Mouse (Mus musculus): ENCODE results near the gene Lpar3. TPM values are rescaled to one million over a fixed set of nuclear protein-coding genes. Genes with fewer than 3 reads are reported as not detected.
A peak's percentile ranks its signal among the peaks of the same experiment; 100 is the strongest.
"Not testable (repeated sequence)": the region's sequence is repeated elsewhere in the genome, so short reads cannot be mapped to it uniquely, and the experiment has no call there.

Gene Lpar3
- polyA plus RNA-seq, 1 experiment from 2014 or later, result 0.78 TPM

DNA sequence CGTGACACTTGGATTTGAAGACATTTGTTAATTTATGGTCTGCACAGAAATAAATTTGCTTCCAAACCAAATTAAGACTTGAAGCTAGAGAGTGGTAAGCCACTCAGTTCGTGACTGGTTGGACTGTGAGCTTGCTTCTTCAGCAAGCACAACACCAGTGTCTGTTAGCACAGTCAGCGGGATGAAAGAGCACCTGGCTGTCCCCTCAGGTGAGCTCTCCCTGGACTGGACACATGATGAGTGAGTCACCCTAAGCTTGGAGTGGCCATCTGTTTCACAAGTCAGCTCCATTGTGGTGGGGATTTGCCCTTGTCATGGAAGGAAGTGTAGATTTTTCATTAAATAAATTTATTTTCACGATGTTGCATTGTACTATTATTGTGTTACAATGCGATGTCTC is 25.6 kb upstream of the Lpar3 start:
- H3K27ac ChIP-seq (replicated peaks), result no peak overlapping the region
- no peak for ATAC-seq (ENCODE audit: low FRiP score)

DNA sequence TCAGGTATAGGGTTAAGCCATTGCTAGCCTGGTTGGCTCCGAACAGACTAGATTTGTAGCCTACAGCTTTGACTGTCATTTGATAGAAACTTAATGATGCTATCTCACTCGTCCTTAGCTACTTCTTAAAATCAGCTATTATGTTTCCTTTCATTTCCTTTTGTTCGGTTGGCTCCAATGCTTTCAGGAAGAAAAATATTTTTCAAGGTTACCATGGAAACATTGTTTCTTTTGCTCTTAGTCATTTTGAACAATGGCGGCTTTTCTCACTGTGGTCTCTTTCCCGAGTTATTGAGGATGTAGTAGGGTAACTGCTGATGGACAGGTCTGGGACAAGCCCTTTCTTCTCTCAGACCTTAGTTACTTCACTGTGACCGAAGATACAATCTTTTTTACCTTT is 24.5 kb upstream of the Lpar3 start:
- Histone ChIP-seq H3K36me3 (no peaks in the 10 kb centered on the region), H3K27ac (replicated peaks) (no peak overlapping the region)
- no peak for ATAC-seq (ENCODE audit: low FRiP score)

More for the DNA sequence above, 25.6 kb upstream of the Lpar3 start:
- no peak overlapping the region for H3K9ac ChIP-seq (replicated peaks)
- 89% methylated on average over 5 of the region's 5 CpGs for WGBS
- H3K9me3 ChIP-seq (replicated peaks), result no peaks in the 10 kb centered on the region
- peaks cover 6% of the 10 kb centered on the region for H3K27me3 ChIP-seq (replicated peaks)
- H3K36me3 ChIP-seq, result no peaks in the 10 kb centered on the region
- no peak overlapping the region for H3K4me2 ChIP-seq
- H3K4me1 ChIP-seq, result peaks cover 13% of the 10 kb centered on the region
- H3K4me3 ChIP-seq (replicated peaks), result no peak overlapping the region

DNA sequence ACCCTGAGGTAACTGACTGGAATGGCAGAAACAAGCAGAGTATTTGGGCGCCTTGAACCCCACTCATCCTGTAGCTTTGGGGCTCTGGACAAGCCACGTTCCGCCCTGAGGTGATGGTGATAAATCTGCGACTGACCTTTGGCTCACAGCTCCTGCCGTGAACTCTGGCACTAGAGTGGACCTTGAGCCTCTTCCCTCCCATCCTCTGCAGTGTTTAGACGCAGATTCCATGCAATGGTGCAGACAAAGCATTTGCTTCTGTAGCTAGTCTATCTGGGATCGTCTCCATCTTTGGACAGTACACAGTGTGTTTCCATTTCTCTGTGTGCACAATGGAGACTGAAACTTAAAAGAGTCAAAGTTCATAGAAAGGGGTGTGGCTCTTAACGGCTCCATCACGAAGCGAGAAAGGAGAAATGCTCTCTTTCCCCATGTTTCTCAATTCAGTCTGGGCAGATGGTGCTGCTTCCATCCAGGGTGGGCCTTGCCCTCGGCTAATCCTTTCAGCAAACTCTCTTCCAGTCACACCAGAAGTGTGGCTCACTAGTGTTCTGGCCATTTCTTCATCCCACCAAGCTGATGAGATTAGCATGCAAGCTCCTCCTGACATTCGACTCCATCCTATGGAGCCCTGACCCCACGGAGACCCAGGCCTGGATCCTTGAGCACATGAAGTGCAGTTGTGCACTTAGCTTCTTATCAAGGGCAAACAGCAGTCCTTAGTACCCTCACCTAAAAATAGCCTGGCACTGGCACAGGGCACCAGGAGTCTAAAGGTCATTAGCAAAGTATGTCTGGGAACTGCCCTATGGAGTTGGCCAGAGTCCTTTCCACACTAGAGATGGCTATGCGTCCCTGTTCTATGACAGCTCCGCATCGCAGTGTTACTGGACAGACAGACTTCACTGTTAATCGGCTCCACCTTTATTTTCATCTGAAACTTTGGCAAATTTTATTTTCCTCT is 23.7 kb upstream of the Lpar3 start:
- Histone ChIP-seq H3K27me3 (replicated peaks) (0 out of 2 replicates have a peak, but pooled peaks cover 3% of the 10 kb centered on the region), H3K9ac (replicated peaks) (no peak overlapping the region), H3K27ac (replicated peaks) (no peak overlapping the region), H3K4me1 (peaks cover 13% of the 10 kb centered on the region), H3K36me3 (no peaks in the 10 kb centered on the region), H3K9me3 (replicated peaks) (no peaks in the 10 kb centered on the region), H3K4me2 (no peak overlapping the region), H3K4me3 (replicated peaks) (no peak overlapping the region)
- ATAC-seq (ENCODE audit: low FRiP score), result no peak
- WGBS, result 76% methylated on average over 17 of the region's 17 CpGs

More for the DNA sequence above, 24.5 kb upstream of the Lpar3 start:
- 30% methylated on average over 6 of the region's 6 CpGs for WGBS
- H3K9me3 ChIP-seq (replicated peaks), result no peaks in the 10 kb centered on the region
- H3K4me3 ChIP-seq (replicated peaks), result no peak overlapping the region
- peaks cover 4% of the 10 kb centered on the region for H3K27me3 ChIP-seq (replicated peaks)
- H3K4me2 ChIP-seq, result no peak overlapping the region
- H3K9ac ChIP-seq (replicated peaks), result no peak overlapping the region
- H3K4me1 ChIP-seq, result peaks cover 13% of the 10 kb centered on the region

DNA sequence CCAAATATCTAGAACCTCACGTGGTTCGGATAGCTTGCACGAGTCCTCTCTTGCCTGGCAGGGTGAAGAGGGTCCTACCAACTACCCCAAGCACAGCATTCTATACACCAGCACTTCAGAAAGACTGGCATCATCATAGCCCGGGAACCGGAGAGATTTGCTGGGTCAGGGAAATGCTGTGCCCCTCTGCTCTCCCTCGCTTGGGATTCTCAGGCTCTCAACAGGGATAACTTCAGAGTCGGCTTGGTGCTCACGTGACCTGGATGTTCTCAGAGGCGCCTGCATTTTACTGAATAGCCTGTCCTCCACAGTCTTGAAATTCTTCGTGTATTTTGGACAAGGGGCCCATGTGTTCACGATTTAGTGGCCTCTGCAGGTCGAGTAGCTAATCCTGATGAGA is 23.0 kb upstream of the Lpar3 start:
- no peaks in the 10 kb centered on the region for H3K9me3 ChIP-seq (replicated peaks)
- WGBS, result 91% methylated on average over 12 of the region's 12 CpGs
- H3K4me2 ChIP-seq, result no peak overlapping the region
- H3K4me1 ChIP-seq, result peaks cover 13% of the 10 kb centered on the region
- H3K27ac ChIP-seq (replicated peaks), result no peak overlapping the region
- H3K9ac ChIP-seq (replicated peaks), result no peak overlapping the region
- 0 out of 2 replicates have a peak, but pooled peaks cover 3% of the 10 kb centered on the region for H3K27me3 ChIP-seq (replicated peaks)
- H3K36me3 ChIP-seq, result no peaks in the 10 kb centered on the region
- no peak for ATAC-seq (ENCODE audit: low FRiP score)
- no peak overlapping the region for H3K4me3 ChIP-seq (replicated peaks)

DNA sequence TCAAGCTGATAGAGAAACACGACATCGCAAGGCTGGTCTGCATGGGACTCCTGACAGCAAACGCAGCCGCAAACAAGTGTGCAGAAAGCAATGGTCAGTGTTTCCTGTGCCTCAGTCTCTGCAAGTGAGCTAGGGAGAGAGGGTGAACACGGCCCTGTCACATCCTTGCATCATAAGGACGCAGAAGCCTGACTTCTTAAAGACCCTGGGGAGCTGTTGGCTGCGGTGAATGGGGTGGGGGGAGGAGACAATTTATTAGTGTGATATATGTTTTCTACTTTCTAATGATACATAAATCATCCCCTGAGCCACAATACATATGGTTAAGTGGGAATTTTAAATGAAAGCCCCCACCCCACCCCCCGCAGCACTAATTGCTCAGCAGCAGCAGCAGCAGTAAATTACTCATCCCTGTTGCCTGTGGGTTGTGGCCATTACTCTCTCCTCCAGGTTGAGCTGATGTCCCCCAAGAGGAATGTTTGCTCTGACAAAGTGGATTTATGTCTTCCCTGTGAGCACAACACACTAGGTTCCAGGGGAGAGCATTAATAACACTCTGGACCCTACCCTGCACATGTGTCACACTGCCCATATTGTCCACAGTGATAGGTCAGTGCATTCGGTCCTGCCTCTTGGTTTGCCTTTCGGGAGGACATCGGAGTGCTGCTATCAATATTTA is 21.8 kb upstream of the Lpar3 start:
- Histone ChIP-seq H3K27me3 (replicated peaks) (0 out of 2 replicates have a peak, but pooled peaks cover 7% of the 10 kb centered on the region), H3K4me3 (replicated peaks) (no peak overlapping the region), H3K4me1 (peaks cover 13% of the 10 kb centered on the region), H3K9me3 (replicated peaks) (no peaks in the 10 kb centered on the region), H3K27ac (replicated peaks) (no peak overlapping the region), H3K9ac (replicated peaks) (no peak overlapping the region), H3K4me2 (peak overlapping the region; percentile 27; the same call in 1 of the 2 replicates), H3K36me3 (no peaks in the 10 kb centered on the region)
- ATAC-seq (ENCODE audit: low FRiP score), result peak; percentile 75
- 34% methylated on average over 11 of the region's 11 CpGs for WGBS

DNA sequence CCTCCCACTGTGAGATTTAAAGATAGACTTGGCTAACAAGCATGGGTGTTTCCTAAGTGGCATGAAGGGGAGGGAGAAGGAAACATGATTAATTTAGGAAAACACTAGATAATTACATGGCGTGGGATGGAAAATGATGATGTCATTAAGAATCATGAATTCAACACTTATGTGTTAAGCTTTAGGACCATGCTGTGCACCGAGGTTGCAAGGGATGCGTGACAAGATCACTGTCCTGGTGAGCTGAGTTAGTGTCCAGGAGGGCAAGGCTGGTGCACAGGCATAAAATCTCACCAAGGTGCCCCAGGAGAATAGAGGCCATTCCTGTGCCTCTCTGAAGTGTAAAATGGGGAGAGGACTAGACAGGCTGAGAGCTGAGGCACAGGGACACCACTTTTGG is 21.3 kb upstream of the Lpar3 start:
- ATAC-seq (ENCODE audit: low FRiP score), result peak; percentile 22; the same call in 1 of the 2 replicates
- 32% methylated on average over 3 of the region's 3 CpGs for WGBS
- peaks cover 13% of the 10 kb centered on the region for H3K4me1 ChIP-seq
- H3K4me3 ChIP-seq (replicated peaks), result no peak overlapping the region
- H3K9me3 ChIP-seq (replicated peaks), result no peaks in the 10 kb centered on the region
- no peaks in the 10 kb centered on the region for H3K36me3 ChIP-seq
- no peak overlapping the region for H3K9ac ChIP-seq (replicated peaks)
- H3K27ac ChIP-seq (replicated peaks), result no peak overlapping the region
- 0 out of 2 replicates have a peak, but pooled peaks cover 7% of the 10 kb centered on the region for H3K27me3 ChIP-seq (replicated peaks)
- peak overlapping the region; percentile 27; the same call in 1 of the 2 replicates for H3K4me2 ChIP-seq

DNA sequence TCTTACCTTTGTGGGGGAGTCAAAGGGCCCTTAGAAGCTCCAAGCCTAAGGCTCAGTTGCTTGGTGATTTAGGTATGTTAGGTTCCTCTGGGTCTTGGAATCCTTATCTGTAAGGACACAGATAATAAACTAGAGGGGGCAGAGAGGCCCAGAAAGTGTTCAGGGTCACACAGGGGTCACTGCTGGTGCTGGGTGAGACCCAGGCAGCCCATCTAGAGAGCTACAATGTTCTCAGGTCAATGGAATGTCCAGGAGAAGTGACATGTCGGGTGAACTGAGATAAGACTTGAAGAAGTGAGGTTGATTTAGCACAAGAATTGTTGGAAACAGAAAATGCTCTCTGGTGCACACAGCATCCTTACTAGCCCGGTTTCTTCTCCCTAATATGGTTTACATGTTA is 16.4 kb upstream of the Lpar3 start:
- 85% methylated on average over 2 of the region's 2 CpGs for WGBS
- Histone ChIP-seq H3K9ac (replicated peaks) (no peak overlapping the region), H3K27ac (replicated peaks) (no peak overlapping the region), H3K36me3 (no peaks in the 10 kb centered on the region), H3K27me3 (replicated peaks) (0 out of 2 replicates have a peak, but pooled peaks cover 4% of the 10 kb centered on the region), H3K4me2 (no peak overlapping the region), H3K4me3 (replicated peaks) (no peak overlapping the region), H3K4me1 (peaks cover 3% of the 10 kb centered on the region), H3K9me3 (replicated peaks) (no peaks in the 10 kb centered on the region)
- ATAC-seq (ENCODE audit: low FRiP score), result no peak

DNA sequence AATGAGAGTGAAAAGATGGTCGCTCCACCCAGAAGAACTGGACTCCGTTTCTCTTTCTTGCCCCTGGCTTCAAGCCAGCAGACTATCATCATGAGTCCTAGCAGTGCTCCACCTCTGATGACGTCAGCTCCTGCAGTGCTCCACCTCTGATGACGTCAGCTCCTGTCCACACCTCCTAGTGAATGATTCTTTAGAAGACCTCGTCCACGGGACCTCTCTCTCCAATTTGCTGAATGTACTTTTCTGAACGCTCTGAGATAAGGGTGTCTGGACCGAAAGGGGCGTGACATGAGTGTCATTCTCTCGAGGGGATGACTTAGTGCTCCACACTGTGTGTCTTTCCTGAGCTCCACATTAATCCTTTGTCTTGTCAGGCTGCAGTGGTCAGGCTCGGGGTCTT is 15.5 kb upstream of the Lpar3 start:
- Histone ChIP-seq H3K4me1 (no peaks in the 10 kb centered on the region), H3K36me3 (no peaks in the 10 kb centered on the region), H3K27ac (replicated peaks) (no peak overlapping the region), H3K4me3 (replicated peaks) (no peak overlapping the region), H3K9ac (replicated peaks) (no peak overlapping the region), H3K27me3 (replicated peaks) (0 out of 2 replicates have a peak, but pooled peaks cover 4% of the 10 kb centered on the region), H3K9me3 (replicated peaks) (no peaks in the 10 kb centered on the region), H3K4me2 (no peak overlapping the region)
- ATAC-seq (ENCODE audit: low FRiP score), result no peak
- WGBS, result 70% methylated on average over 11 of the region's 11 CpGs

DNA sequence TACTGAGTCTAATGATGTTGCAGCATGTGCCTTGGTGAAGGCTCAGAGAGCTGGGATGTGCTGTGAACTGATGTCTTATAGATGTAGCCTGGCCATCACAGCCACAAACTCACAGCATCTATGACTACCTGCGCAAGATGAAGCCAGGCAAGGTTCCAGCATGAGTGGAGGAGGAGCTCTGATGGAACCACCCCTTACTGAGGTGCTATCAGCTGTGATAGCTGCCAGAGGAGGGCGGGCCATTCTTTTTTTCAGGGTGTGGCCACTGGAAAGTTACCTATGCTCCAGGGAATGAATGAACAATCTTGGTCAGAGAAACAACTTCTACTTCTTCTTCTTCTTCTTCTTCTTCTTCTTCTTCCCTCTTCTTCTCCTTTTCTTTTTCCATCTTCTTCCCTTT is 14.1 kb upstream of the Lpar3 start:
- 89% methylated on average over 2 of the region's 2 CpGs for WGBS
- Histone ChIP-seq H3K4me2 (no peak overlapping the region), H3K4me1 (no peaks in the 10 kb centered on the region), H3K9me3 (replicated peaks) (no peaks in the 10 kb centered on the region), H3K36me3 (no peaks in the 10 kb centered on the region), H3K27me3 (replicated peaks) (0 out of 2 replicates have a peak, but pooled peaks cover 4% of the 10 kb centered on the region), H3K4me3 (replicated peaks) (no peak overlapping the region), H3K9ac (replicated peaks) (no peak overlapping the region), H3K27ac (replicated peaks) (no peak overlapping the region)
- no peak for ATAC-seq (ENCODE audit: low FRiP score)

DNA sequence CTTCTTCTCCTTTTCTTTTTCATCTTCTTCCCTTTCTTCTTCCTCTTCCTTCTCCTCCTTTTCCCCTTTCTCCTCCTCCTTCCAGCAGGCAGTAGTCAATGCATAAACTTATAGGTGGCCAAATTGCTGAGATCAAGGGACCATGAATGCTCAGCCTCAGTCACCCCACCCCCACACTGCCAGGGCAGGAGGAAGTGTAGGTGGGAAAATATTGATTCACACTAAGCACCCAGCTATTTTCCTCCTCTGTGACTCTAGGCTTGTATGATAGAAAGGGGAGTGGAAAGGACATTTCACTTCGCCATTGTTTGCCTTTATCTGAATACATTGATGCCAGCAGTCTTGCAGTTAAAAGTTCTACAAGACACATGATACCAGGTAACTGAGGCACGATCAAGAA is 13.3 kb upstream of the Lpar3 start:
- H3K4me1 ChIP-seq, result no peaks in the 10 kb centered on the region
- no peak overlapping the region for H3K9ac ChIP-seq (replicated peaks)
- no peak overlapping the region for H3K27ac ChIP-seq (replicated peaks)
- no peak overlapping the region for H3K4me2 ChIP-seq
- H3K4me3 ChIP-seq (replicated peaks), result no peak overlapping the region
- no peaks in the 10 kb centered on the region for H3K36me3 ChIP-seq
- H3K9me3 ChIP-seq (replicated peaks), result no peaks in the 10 kb centered on the region
- ATAC-seq (ENCODE audit: low FRiP score), result no peak
- H3K27me3 ChIP-seq (replicated peaks), result 0 out of 2 replicates have a peak, but pooled peaks cover 4% of the 10 kb centered on the region
- WGBS, result 88% methylated on average over 2 of the region's 2 CpGs

DNA sequence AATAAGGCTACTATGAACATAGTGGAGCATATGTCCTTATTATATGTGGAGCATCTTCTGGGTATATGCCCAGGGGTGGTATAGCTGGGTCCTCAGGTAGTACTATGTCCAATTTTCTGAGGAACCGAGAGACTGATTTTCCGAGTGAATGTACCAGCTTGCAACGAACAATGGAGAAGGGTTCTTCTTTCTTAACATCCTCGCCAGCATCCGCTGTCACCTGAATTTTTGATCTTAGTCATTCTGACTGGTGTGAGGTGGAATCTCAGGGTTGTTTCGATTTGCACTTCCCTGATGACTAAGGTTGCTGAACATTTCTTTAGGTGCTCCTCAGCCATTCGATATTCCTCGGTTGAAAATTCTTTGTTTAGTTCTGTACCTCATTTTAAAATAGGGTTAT is 11.0 kb upstream of the Lpar3 start:
- not testable (repeated sequence) for H3K27ac ChIP-seq (replicated peaks); H3K9ac ChIP-seq (replicated peaks); H3K27me3 ChIP-seq (replicated peaks); H3K4me3 ChIP-seq (replicated peaks); H3K36me3 ChIP-seq; H3K9me3 ChIP-seq (replicated peaks); ATAC-seq (ENCODE audit: low FRiP score); H3K4me2 ChIP-seq; H3K4me1 ChIP-seq
- WGBS, result 95% methylated on average over 8 of the region's 8 CpGs
